Mouse (Mus musculus): ENCODE results near the gene Ntng2. TPM values are rescaled to one million over a fixed set of nuclear protein-coding genes. Genes with fewer than 3 reads are reported as not detected.

Ntng2 gene
- total RNA-seq, 1 experiment, result 0.40 TPM

DNA sequence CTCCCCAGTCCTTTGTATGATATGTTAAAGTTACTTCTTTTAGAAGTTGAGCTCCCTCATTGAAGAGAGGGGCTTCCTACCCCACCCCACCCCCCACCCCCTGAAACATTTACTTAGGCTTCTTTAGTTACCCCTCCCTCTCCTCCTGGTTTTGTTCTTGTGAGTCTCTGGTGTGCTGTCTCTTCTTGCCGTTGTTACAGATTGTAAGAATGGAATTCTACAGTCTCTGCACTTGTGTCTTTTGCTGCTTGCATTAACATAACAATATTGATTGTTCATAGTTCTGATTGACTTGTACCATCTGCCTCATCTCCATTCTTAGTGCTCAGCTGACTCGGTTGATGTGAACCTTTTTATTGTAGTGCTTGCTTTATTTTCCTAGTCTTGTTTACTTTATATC, 100.9 kb downstream of the Ntng2 start:
- in situ Hi-C loops (cut with MboI; ENCODE audit: low sequenced_read_pairs in 2 of 2, unreplicated experiment in 2 of 2), result loop anchor here (25.0 kb wide), 3 partner anchors 760 to 1160 kb away; no protein-coding TSS in a partner anchor
- peak; percentile 33 for DNase-seq (ENCODE audit: low read depth, low spot score)

More for the DNA sequence above, 100.9 kb downstream of the Ntng2 start:
- H3K4me1 ChIP-seq (ENCODE audit: control insufficient read depth in 2 of 2, insufficient read depth in 2 of 2, low read length in 2 of 2, poor library complexity in 1 of 2), result peaks cover 8 to 12% of the 10 kb centered on the region in 2 experiments
- H3K9me3 ChIP-seq (ENCODE audit: control insufficient read depth, insufficient read depth, low read depth, low read length), result no peaks in the 10 kb centered on the region
- TF ChIP-seq ZNF384 (IDR thresholded peaks at IDR 0.05; ENCODE audit: low read depth, low read length), result no peak
- 0 out of 2 replicates have a peak, but pooled peaks have one; percentile 48 for TF ChIP-seq CHD2 (IDR thresholded peaks at IDR 0.05; ENCODE audit: low read depth, low read length)
- H3K36me3 ChIP-seq (ENCODE audit: control insufficient read depth, insufficient read depth, low read length, poor library complexity, severe bottlenecking), result peaks cover 48% of the 10 kb centered on the region
- peak overlapping the region; percentile 28; the same call in 1 of the 2 replicates for H3K27ac ChIP-seq (ENCODE audit: insufficient read depth, low read depth, low read length, poor library complexity, severe bottlenecking)
- H3K4me3 ChIP-seq (ENCODE audit: insufficient read depth in 1 of 2, low read depth in 1 of 2, low read length in 2 of 2, poor library complexity in 1 of 2, severe bottlenecking in 1 of 2), result no peak overlapping the region
- H3K9ac ChIP-seq (ENCODE audit: insufficient read depth, low read depth, low read length, poor library complexity, severe bottlenecking), result no peak overlapping the region

Other genes with a start within 250 kb of the Ntng2 start
- gene Cfap77, start 197.9 kb downstream of the Ntng2 start, total RNA-seq (2012; rRNA removed), result 1.0 and 2.6 TPM in 2 replicates
- gene Ttf1, start 192.7 kb downstream of the Ntng2 start, total RNA-seq (2012; rRNA removed), result 21.0 and 24.4 TPM in 2 replicates
- 119 and 123 TPM in 2 replicates for gene Setx, start 128.8 kb downstream of the Ntng2 start, total RNA-seq (2012; rRNA removed)
- gene Med27, start 93.8 kb upstream of the Ntng2 start, total RNA-seq (2012; rRNA removed), result 21.5 and 25.6 TPM in 2 replicates

Measured in ES-E14 (cell line).